In the genomic region with DNA sequence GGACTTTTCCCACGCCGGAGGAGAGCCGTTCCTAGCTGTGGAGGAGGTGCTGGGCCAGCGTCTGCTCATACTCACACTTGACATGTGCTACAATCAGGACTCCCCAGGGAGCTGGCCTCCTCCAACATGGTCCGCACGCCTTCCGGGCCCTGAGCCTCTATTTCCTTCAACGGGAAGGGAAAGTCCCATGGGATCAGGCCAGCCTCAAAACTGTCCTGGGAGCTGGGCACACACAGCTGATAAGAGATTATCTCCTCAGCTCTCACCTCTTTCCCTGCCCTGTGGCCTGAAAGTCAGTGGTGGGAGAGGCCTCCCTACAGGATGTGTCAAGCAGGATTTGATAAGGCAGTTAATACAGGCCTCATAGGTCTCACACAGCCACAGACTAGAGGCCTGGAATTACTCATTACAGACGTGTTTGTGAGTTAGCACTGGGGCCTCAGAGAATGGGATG, we compare ENCODE assay signal across 10 mouse cellular contexts. TPM values are rescaled to one million over a fixed set of nuclear protein-coding genes. Genes with fewer than 3 reads are reported as not detected.
DNase-seq lines count a peak whose midpoint lies in the region; ATAC-seq lines count a peak whose summit lies in the region.
"Had no signal": no experiment of that assay in that cellular context is flagged by ENCODE, and none has a peak within 500 bp of the region (broad histone marks: within the 10 kb centered on the region; RNA-seq: fewer than 3 reads in every experiment).

No protein-coding gene starts in this region.

- H3K4me1 ChIP-seq in heart, embryonic 11.5 days (ENCODE audit: control insufficient read depth, insufficient read depth, low read length), result peaks cover 58% of the 10 kb centered on the region
- H3K4me1 ChIP-seq in kidney, embryonic 15.5 days, result peaks cover 35% of the 10 kb centered on the region
- H3K4me1 ChIP-seq in forebrain, embryonic 14.5 days (ENCODE audit: control insufficient read depth, insufficient read depth, low read length), result no peaks in the 10 kb centered on the region

- H3K27ac ChIP-seq in heart, embryonic 11.5 days (ENCODE audit: low read depth, low read length), result peak overlapping the region; percentile 97
- peak overlapping the region; percentile 63 for H3K27ac ChIP-seq in kidney, embryonic 15.5 days
- H3K27ac ChIP-seq in forebrain, embryonic 14.5 days (ENCODE audit: low read depth, low read length), result no peak overlapping the region

- peak overlapping the region; percentile 23; the same call in 1 of the 2 replicates for H3K9ac ChIP-seq in heart, embryonic 11.5 days (ENCODE audit: low read depth, low read length)
- H3K9ac ChIP-seq in kidney, embryonic 15.5 days, result no peak overlapping the region
- no peak overlapping the region for H3K9ac ChIP-seq in forebrain, embryonic 14.5 days (ENCODE audit: low read length)

- no peak overlapping the region for H3K4me3 ChIP-seq in heart, embryonic 11.5 days (ENCODE audit: low read depth, low read length)
- no peak overlapping the region for H3K4me3 ChIP-seq in kidney, embryonic 15.5 days (replicated peaks)
- no peak overlapping the region for H3K4me3 ChIP-seq in forebrain, embryonic 14.5 days (ENCODE audit: low read depth, low read length)

- peak; percentile 85 for ATAC-seq in heart, embryonic 11.5 days (replicated peaks; ENCODE audit: insufficient number of reproducible peaks, low FRiP score, low TSS enrichment)
- peak; percentile 64 for ATAC-seq in kidney, embryonic 15.5 days (replicated peaks; ENCODE audit: low FRiP score)
- ATAC-seq in forebrain, embryonic 14.5 days, result no peak
- ATAC-seq in megakaryocyte progenitor cell, adult 5-6 weeks (replicated peaks; ENCODE audit: poor library complexity), result no peak; the same call in 1 of the 2 replicates

- 13% methylated on average over 9 of the region's 9 CpGs for WGBS in heart, embryonic 11.5 days (ENCODE audit: insufficient replicate concordance)
- WGBS in kidney, embryonic 15.5 days, result 36% methylated on average over 9 of the region's 9 CpGs
- WGBS in forebrain, embryonic 14.5 days, result 89% methylated on average over 9 of the region's 9 CpGs

- no peaks in the 10 kb centered on the region for H3K36me3 ChIP-seq in heart, embryonic 11.5 days (ENCODE audit: control insufficient read depth, insufficient read depth, low read length)
- H3K36me3 ChIP-seq in kidney, embryonic 15.5 days, result no peaks in the 10 kb centered on the region
- no peaks in the 10 kb centered on the region for H3K36me3 ChIP-seq in forebrain, embryonic 14.5 days (ENCODE audit: control insufficient read depth, insufficient read depth, low read length)

- peak; percentile 68 to 79 for DNase-seq in adrenal gland, adult (ENCODE audit: inconsistent age in 2 of 2, low spot score in 1 of 2)
- no peak for DNase-seq in adrenal gland, postnatal 4 days (ENCODE audit: low spot score in 2 of 2)
- DNase-seq in lung, postnatal 36 days, result peak; percentile 52
- DNase-seq in forebrain, embryonic 14.5 days (ENCODE audit: low spot score), result no peak
- no peak for DNase-seq in right cerebral cortex, postnatal 36 days (ENCODE audit: low spot score in 2 of 2)

- H3K9me3 ChIP-seq in heart, embryonic 11.5 days (replicated peaks; ENCODE audit: control insufficient read depth, low read length), result no peaks in the 10 kb centered on the region
- H3K9me3 ChIP-seq in kidney, embryonic 15.5 days (replicated peaks), result no peaks in the 10 kb centered on the region
- H3K9me3 ChIP-seq in forebrain, embryonic 14.5 days (replicated peaks; ENCODE audit: control insufficient read depth, low read length), result no peaks in the 10 kb centered on the region

- H3K4me2 ChIP-seq in heart, embryonic 11.5 days, result no peak overlapping the region
- no peak overlapping the region for H3K4me2 ChIP-seq in kidney, embryonic 15.5 days
- no peak overlapping the region for H3K4me2 ChIP-seq in forebrain, embryonic 14.5 days (ENCODE audit: low read length)

- H3K27me3 ChIP-seq in heart, embryonic 11.5 days (ENCODE audit: control insufficient read depth, insufficient read depth, low read length), result no peaks in the 10 kb centered on the region
- H3K27me3 ChIP-seq in kidney, embryonic 15.5 days, result no peaks in the 10 kb centered on the region
- no peaks in the 10 kb centered on the region for H3K27me3 ChIP-seq in forebrain, embryonic 14.5 days (replicated peaks; ENCODE audit: control insufficient read depth, insufficient read depth, low read length)

RNA-seq across cellular contexts. Expression of a gene that starts 26.9 kb away (rescaled TPM):
- not detected for total RNA-seq in adrenal gland, postnatal 4 days (2021)
- 0.26 TPM in 1 of 2 replicates, not detected in the other for polyA plus RNA-seq in heart, embryonic 11.5 days (2014; fragmentation: Nextera tagmentation; extraction: Ambion mirVana)
- not detected in 2 replicates for polyA plus RNA-seq in kidney, embryonic 15.5 days (2015; fragmentation: Nextera tagmentation; extraction: Ambion mirVana)
- polyA plus RNA-seq in forebrain, embryonic 14.5 days (2014; fragmentation: Nextera tagmentation; extraction: Ambion mirVana), result not detected in 2 replicates
- total RNA-seq in megakaryocyte progenitor cell, adult 5-6 weeks (2015), result not detected in 2 replicates
- total RNA-seq in megakaryocyte progenitor cell, adult 5-6 weeks (2017), result not detected in 2 replicates
- total RNA-seq: layer of hippocampus, postnatal 10 days had no signal

RNA-seq across cellular contexts. Expression of a gene that starts 33.4 kb away (rescaled TPM):
- not detected for total RNA-seq in adrenal gland, postnatal 4 days (2021)
- polyA plus RNA-seq in heart, embryonic 11.5 days (2014; fragmentation: Nextera tagmentation; extraction: Ambion mirVana), result not detected in 2 replicates
- polyA plus RNA-seq in kidney, embryonic 15.5 days (2015; fragmentation: Nextera tagmentation; extraction: Ambion mirVana), result not detected in 2 replicates
- not detected in 2 replicates for polyA plus RNA-seq in forebrain, embryonic 14.5 days (2014; fragmentation: Nextera tagmentation; extraction: Ambion mirVana)
- total RNA-seq in megakaryocyte progenitor cell, adult 5-6 weeks (2015), result not detected in 2 replicates
- not detected in 2 replicates for total RNA-seq in megakaryocyte progenitor cell, adult 5-6 weeks (2017)
- total RNA-seq: layer of hippocampus, postnatal 10 days had no signal
- polyA plus RNA-seq: embryonic facial prominence, embryonic 11.5 days had no signal

RNA-seq across cellular contexts. Expression of a gene that starts 43.3 kb away (rescaled TPM):
- 1 to 10 TPM; 5.1 to 6.2 TPM for total RNA-seq in adrenal gland, postnatal 4 days (2021)
- 7.6 and 8.3 TPM in 2 replicates for polyA plus RNA-seq in heart, embryonic 11.5 days (2014; fragmentation: Nextera tagmentation; extraction: Ambion mirVana)
- polyA plus RNA-seq in kidney, embryonic 15.5 days (2015; fragmentation: Nextera tagmentation; extraction: Ambion mirVana), result 1.8 and 2.3 TPM in 2 replicates
- polyA plus RNA-seq in forebrain, embryonic 14.5 days (2014; fragmentation: Nextera tagmentation; extraction: Ambion mirVana), result 1.9 and 3.4 TPM in 2 replicates
- not detected in 2 replicates for total RNA-seq in megakaryocyte progenitor cell, adult 5-6 weeks (2015)
- total RNA-seq in megakaryocyte progenitor cell, adult 5-6 weeks (2017), result not detected in 2 replicates

RNA-seq across cellular contexts. Expression of a gene that starts 52.2 kb away (rescaled TPM):
- total RNA-seq in adrenal gland, postnatal 4 days (2021), result 1 to 10 TPM in 1 of 2 experiments, under 1 TPM in 1; 0.48 to 4.3 TPM
- 1.9 TPM in 1 of 2 replicates, not detected in the other for polyA plus RNA-seq in heart, embryonic 11.5 days (2014; fragmentation: Nextera tagmentation; extraction: Ambion mirVana)
- polyA plus RNA-seq in kidney, embryonic 15.5 days (2015; fragmentation: Nextera tagmentation; extraction: Ambion mirVana), result 1.2 and 2.5 TPM in 2 replicates
- not detected in 2 replicates for polyA plus RNA-seq in forebrain, embryonic 14.5 days (2014; fragmentation: Nextera tagmentation; extraction: Ambion mirVana)
- not detected in 2 replicates for total RNA-seq in megakaryocyte progenitor cell, adult 5-6 weeks (2015)
- total RNA-seq in megakaryocyte progenitor cell, adult 5-6 weeks (2017), result 25.2 and 59.0 TPM in 2 replicates
- polyA plus RNA-seq: embryonic facial prominence, embryonic 11.5 days had no signal

RNA-seq across cellular contexts. Expression of a gene that starts 56.1 kb away (rescaled TPM):
- total RNA-seq in adrenal gland, postnatal 4 days (2021), result not detected
- polyA plus RNA-seq in heart, embryonic 11.5 days (2014; fragmentation: Nextera tagmentation; extraction: Ambion mirVana), result not detected in 2 replicates
- not detected in 2 replicates for polyA plus RNA-seq in kidney, embryonic 15.5 days (2015; fragmentation: Nextera tagmentation; extraction: Ambion mirVana)
- polyA plus RNA-seq in forebrain, embryonic 14.5 days (2014; fragmentation: Nextera tagmentation; extraction: Ambion mirVana), result not detected in 2 replicates
- not detected in 2 replicates for total RNA-seq in megakaryocyte progenitor cell, adult 5-6 weeks (2015)
- not detected in 2 replicates for total RNA-seq in megakaryocyte progenitor cell, adult 5-6 weeks (2017)
- total RNA-seq: layer of hippocampus, postnatal 10 days had no signal
- polyA plus RNA-seq: embryonic facial prominence, embryonic 11.5 days had no signal

Comparison
In these comparisons a context has a peak if more than half of its experiments do, and no peak if none do; other contexts are left out.
1. DNase-seq: peak in adrenal gland, adult (2 of 2) and lung, postnatal 36 days (single experiment); none in adrenal gland, postnatal 4 days (0 of 2), forebrain, embryonic 14.5 days (single experiment) and right cerebral cortex, postnatal 36 days (0 of 2).
2. ATAC-seq: peak in heart, embryonic 11.5 days (single experiment) and kidney, embryonic 15.5 days (single experiment); none in forebrain, embryonic 14.5 days (single experiment) and megakaryocyte progenitor cell, adult 5-6 weeks (single experiment).